Mouse (Mus musculus) midbrain, postnatal 0 days (tissue): ENCODE measurements at regions not wholly inside any gene's neighbourhood (a gene's known extent, or its start where the extent isn't known, plus 50 kb on each side); places are given as distances from the start of the nearest gene placed in this dataset.

Source experiments
- ATAC-seq: fragments of 200-750 bp; cut with Nextera tagmentation; 2 replicates; pipeline ENCODE4 v1.8.0; 2017; ENCODE audit warnings: moderate number of reproducible peaks, mild to moderate bottlenecking, moderate TSS enrichment, moderate library complexity; ENCODE audit not compliant: low FRiP score
- DNase-seq: peaks from one replicate; pipeline ENCODE4 v3.0.0-alpha.2; 2015; ENCODE audit warnings: low spot score
- H3K27ac ChIP-seq: fragments of 300-500 bp; sonication (generic); 2 replicates; pipeline ENCODE4 v1.5.1; 2014; ENCODE audit warnings: low read depth, mild to moderate bottlenecking, low read length, mixed read lengths
- H3K27me3 ChIP-seq: fragments of 300-500 bp; sonication (generic); 2 replicates; pipeline ENCODE4 v1.6.1; 2014; ENCODE audit warnings: low read length, control low read depth, mixed read lengths; ENCODE audit not compliant: insufficient read depth
- H3K36me3 ChIP-seq: fragments of 300-500 bp; sonication (generic); 2 replicates; pipeline ENCODE4 v1.6.1; 2014; ENCODE audit warnings: low read length, control low read depth, mixed read lengths; ENCODE audit not compliant: insufficient read depth
- H3K4me1 ChIP-seq: fragments of 300-500 bp; sonication (generic); 2 replicates; pipeline ENCODE4 v1.6.1; 2014; ENCODE audit warnings: mild to moderate bottlenecking, control low read depth, antibody characterized with exemption, low read length, mixed read lengths; ENCODE audit not compliant: insufficient read depth
- H3K4me2 ChIP-seq: fragments of 300-500 bp; sonication (generic); 2 replicates; pipeline ENCODE4 v1.6.1; 2014; ENCODE audit warnings: low read depth, mild to moderate bottlenecking, low read length, mixed read lengths; ENCODE audit not compliant: poor library complexity, severe bottlenecking
- H3K4me3 ChIP-seq: fragments of 300-500 bp; sonication (generic); 2 replicates; pipeline ENCODE4 v1.5.1; 2014; ENCODE audit warnings: low read depth, mild to moderate bottlenecking, low read length, moderate library complexity
- H3K9ac ChIP-seq: fragments of 300-500 bp; sonication (generic); replicated peaks from 2 replicates; pipeline ENCODE4 v1.6.1; 2014; ENCODE audit warnings: mild to moderate bottlenecking, low read length, moderate library complexity, mixed read lengths; ENCODE audit not compliant: poor library complexity, severe bottlenecking
- H3K9me3 ChIP-seq: fragments of 300-500 bp; sonication (generic); 2 replicates; pipeline ENCODE4 v1.6.1; 2016; ENCODE audit warnings: low read length, control low read depth
- CTCF ChIP-seq: IDR thresholded peaks from 2 replicates; pipeline ENCODE4 v1.5.1; 2016; ENCODE audit warnings: antibody characterized with exemption, mild to moderate bottlenecking
- WGBS: fragments of 180-500 bp; shearing (Covaris S2); extraction: QIAGEN DNeasy Blood & Tissue Kit; methylation state at CpG from one replicate; pipeline ENCODE4 v1.1.7; 2014; 5-methylcytosine and 5-hydroxymethylcytosine counted together

DNA sequence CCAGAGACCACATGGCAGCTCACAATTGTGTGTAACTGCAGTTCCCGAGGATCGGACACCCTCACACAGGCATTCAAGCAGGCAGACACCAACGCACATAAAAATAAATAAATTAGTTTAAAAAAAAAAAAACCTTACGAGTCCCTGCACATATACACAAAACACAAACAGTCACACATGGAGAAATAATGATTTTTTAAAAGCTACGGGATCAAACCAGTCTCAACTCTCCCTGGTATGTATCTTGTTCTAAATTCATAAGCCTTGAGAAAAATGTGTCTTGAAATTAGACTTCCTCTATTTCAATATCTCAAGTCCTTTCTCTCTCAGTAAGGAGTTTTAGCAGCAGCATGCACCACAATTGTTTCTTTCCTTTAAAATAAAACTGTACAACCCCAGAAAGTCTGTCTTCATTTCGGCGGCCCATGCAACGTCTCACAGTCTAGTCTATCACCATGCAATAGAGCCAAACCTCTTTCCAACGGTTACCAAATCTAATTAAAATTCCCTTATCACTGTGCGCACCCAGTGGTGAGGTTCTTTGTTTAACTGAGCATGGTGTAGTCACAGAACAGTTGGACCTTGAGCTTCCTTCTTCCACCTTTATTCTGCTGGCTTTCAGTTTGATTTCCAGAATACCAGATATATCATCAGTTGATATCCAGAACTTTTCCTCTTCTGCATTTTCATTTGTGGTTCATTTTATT is 86.8 kb upstream of the Gm47985 start:
- 55% methylated on average over 10 of the region's 10 CpGs for WGBS
- ATAC-seq: no peak
- peak overlapping the region; percentile 25 for H3K4me2 ChIP-seq

DNA sequence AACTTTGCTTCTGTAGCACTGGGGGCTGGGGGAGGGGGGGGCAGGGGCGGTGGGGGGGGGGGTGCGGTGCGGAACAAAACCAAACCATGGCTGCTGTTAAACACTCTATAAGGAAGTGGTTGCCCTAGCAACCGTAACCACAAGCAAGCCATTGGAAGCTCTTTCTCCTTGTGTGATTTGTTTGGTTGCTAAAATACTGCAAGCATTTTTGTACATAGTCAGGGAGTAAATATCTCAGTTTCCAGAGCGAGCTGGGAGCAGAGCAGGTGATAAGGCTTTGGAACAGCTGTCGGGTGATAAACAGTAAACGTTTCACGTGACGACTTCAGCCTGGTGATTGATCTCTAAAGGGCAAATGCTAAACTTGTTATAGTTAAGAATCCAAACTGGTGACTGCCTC is 86.3 kb upstream of the Gm47985 start:
- peak overlapping the region; percentile 25 for H3K4me2 ChIP-seq
- no peaks in the 10 kb centered on the region for H3K27me3 ChIP-seq
- ATAC-seq: peak; percentile 58; the same call in 1 of the 2 replicates
- no peak for TF ChIP-seq CTCF
- DNase-seq: peak; percentile 54
- H3K27ac ChIP-seq: no peak overlapping the region
- H3K36me3 ChIP-seq: no peaks in the 10 kb centered on the region
- H3K4me3 ChIP-seq: no peak overlapping the region
- H3K4me1 ChIP-seq: peaks cover 3% of the 10 kb centered on the region; the same call in 1 of the 2 replicates
- 15% methylated on average over 9 of the region's 9 CpGs for WGBS
- H3K9me3 ChIP-seq: no peaks in the 10 kb centered on the region
- no peak overlapping the region for H3K9ac ChIP-seq

More for the DNA sequence above, 86.8 kb upstream of the Gm47985 start:
- no peaks in the 10 kb centered on the region for H3K9me3 ChIP-seq
- H3K27ac ChIP-seq: no peak overlapping the region
- no peak overlapping the region for H3K9ac ChIP-seq
- no peaks in the 10 kb centered on the region for H3K36me3 ChIP-seq
- no peak for TF ChIP-seq CTCF
- H3K4me1 ChIP-seq: peaks cover 3% of the 10 kb centered on the region; the same call in 1 of the 2 replicates
- no peak for DNase-seq
- H3K4me3 ChIP-seq: no peak overlapping the region
- H3K27me3 ChIP-seq: no peaks in the 10 kb centered on the region

DNA sequence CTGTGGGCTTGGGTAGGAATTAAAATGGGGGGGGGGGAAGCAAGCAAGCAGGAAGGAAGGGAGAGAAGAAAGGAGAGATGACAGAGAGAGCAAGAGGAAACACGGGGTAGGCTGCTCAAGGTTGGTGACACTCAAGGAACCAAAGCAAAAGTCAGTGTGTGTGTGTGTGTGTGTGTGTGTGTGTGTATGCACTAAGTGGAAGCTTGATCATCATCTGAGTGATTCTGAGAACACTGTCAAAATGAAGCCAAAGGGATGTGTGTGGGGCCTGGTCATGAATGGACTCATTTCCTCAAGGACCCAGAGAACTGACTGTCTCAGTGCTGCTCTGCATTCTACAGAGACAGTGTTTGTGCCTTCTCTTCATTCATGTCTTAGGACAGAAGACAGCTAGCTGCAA is 84.8 kb upstream of the Gm47985 start:
- Histone ChIP-seq H3K9ac (no peak overlapping the region), H3K27ac (no peak overlapping the region), H3K4me3 (no peak overlapping the region), H3K9me3 (no peaks in the 10 kb centered on the region), H3K4me1 (peaks cover 3% of the 10 kb centered on the region; the same call in 1 of the 2 replicates), H3K27me3 (no peaks in the 10 kb centered on the region), H3K36me3 (no peaks in the 10 kb centered on the region), H3K4me2 (no peak overlapping the region)
- DNase-seq: no peak
- TF ChIP-seq CTCF: no peak
- no peak for ATAC-seq
- 94% methylated on average over 1 of the region's 1 CpGs for WGBS

DNA sequence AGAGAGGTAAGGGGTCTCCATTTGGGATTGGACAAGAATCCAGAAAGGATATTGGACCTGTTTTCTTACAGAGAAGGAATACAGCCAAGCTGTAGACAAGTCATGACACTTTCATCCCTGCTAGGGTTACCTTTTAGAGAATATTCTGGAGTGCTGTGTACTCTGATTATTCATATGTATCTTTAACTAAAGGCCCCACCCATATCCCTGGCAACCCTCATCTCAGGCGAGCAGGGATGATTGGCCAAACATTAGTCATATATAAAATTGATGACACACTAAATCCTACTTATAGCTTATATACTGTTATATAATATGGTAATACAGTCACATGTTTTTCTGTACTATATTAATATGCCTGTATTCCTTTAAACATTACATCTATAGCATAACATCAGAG is 83.6 kb upstream of the Gm47985 start:
- H3K36me3 ChIP-seq: no peaks in the 10 kb centered on the region
- TF ChIP-seq CTCF: no peak
- no peaks in the 10 kb centered on the region for H3K27me3 ChIP-seq
- no peak for ATAC-seq
- peaks cover 3% of the 10 kb centered on the region; the same call in 1 of the 2 replicates for H3K4me1 ChIP-seq
- no peaks in the 10 kb centered on the region for H3K9me3 ChIP-seq
- H3K9ac ChIP-seq: no peak overlapping the region
- no peak overlapping the region for H3K4me2 ChIP-seq
- H3K4me3 ChIP-seq: no peak overlapping the region
- no peak overlapping the region for H3K27ac ChIP-seq
- 100% methylated on average over 1 of the region's 1 CpGs for WGBS
- no peak for DNase-seq

DNA sequence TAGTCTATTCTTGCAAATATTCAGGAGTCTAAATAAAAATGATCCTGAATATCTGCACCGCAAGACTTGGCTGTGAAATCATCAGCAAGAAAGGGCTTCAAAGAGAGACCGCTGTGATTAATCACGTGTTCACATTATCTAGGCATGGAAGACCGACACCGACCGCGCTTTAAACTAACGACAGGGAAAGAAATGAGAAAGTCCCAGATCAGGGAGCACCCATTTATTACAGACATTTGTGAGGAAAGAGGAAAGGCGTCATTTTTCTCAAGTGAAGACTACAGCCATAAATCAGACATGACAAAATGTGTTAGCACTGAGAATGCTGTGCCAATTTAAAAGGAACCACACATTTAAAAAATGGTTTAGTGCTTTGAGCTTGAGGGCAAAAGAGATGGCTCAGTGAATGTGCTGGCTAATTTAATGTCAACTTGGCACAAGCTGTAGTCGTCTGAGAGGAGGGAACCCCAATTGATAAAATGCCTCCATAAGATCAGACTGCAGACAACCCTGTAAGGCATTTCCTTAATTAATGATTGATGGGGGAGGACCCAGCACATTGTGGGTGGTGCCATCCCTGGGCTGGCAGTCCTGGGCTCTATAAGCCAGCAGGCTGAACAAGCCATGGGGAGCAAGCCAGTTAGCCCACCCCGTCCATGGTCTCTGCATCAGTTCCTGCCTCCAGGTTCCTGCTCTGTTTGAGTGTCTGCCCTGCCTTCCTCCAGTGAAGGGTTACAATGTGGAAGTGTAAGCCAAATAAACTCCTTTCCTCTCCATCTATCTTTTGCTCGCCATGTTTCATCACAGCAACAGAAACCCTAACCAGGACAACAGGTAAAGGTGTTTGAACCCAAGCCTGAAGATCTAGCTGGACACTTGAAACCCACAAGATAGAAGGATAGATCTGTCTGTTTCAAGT is 81.5 kb upstream of the Gm47985 start:
- Histone ChIP-seq H3K27me3 (no peaks in the 10 kb centered on the region), H3K9ac (no peak overlapping the region), H3K36me3 (no peaks in the 10 kb centered on the region), H3K4me1 (peaks cover 3% of the 10 kb centered on the region; the same call in 1 of the 2 replicates), H3K4me2 (no peak overlapping the region), H3K27ac (no peak overlapping the region), H3K4me3 (no peak overlapping the region), H3K9me3 (no peaks in the 10 kb centered on the region)
- ATAC-seq (no peak), DNase-seq (peak; percentile 34)
- WGBS: 76% methylated on average over 12 of the region's 12 CpGs
- TF ChIP-seq CTCF: no peak

DNA sequence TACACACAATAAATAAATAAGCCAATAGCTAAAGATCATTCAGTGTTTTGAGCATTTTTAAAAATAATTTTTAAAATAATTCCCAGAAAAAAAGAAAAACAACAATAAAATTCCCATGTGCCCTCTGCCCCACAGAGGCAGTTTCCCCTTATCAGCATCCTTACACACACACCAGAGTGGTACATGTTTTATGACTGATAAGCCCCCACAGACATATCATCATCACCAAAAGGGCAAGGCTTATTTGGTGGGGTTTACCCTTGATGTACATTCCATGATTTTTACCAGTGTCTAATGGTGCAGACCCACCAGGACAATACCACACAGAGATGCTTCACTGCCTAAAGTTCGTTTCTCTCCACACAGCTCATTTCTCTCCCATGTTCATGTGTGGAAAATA is 80.8 kb upstream of the Gm47985 start:
- Histone ChIP-seq H3K9ac (no peak overlapping the region), H3K4me2 (no peak overlapping the region), H3K4me3 (no peak overlapping the region), H3K27ac (no peak overlapping the region), H3K36me3 (no peaks in the 10 kb centered on the region), H3K27me3 (no peaks in the 10 kb centered on the region), H3K9me3 (no peaks in the 10 kb centered on the region), H3K4me1 (no peaks in the 10 kb centered on the region)
- WGBS: 80% methylated on average over 1 of the region's 1 CpGs
- no peak for ATAC-seq
- no peak for TF ChIP-seq CTCF
- no peak for DNase-seq
